Mouse (Mus musculus): ENCODE measurements around the gene Prr5l. TPM values are rescaled to one million over a fixed set of nuclear protein-coding genes. Genes with fewer than 3 reads are reported as not detected.

Gene Prr5l
- polyA plus RNA-seq (2016; fragmentation: Nextera tagmentation; extraction: Ambion mirVana): 22.7 and 25.2 TPM in 2 replicates

- Histone ChIP-seq H3K4me1 (peaks cover 23% of the 10 kb centered on the region), H3K36me3 (no peaks in the 10 kb centered on the region), H3K27me3 (ENCODE audit: low read depth, poor library complexity, severe bottlenecking) (no peaks in the 10 kb centered on the region; the same call in 1 of the 2 replicates), H3K27ac (replicated peaks) (no peak within 1 kb of the TSS), H3K9me3 (replicated peaks) (no peaks in the 10 kb centered on the region), H3K4me3 (no peak within 1 kb of the TSS)
- WGBS: 49% methylated on average over 3 of the region's 3 CpGs
- DNase-seq (ENCODE audit: low spot score): no peak
Measured at GRCm38 (mm10) chr2:101882998-101883397, at the start of gene Prr5l. TSS of gene Prr5l (minus strand) at chr2:101883027.

GRCm38 (mm10) chr2:101932169-101932936 lies 49.5 kb upstream of the Prr5l start:
- H3K9me3 ChIP-seq (replicated peaks): no peaks in the 10 kb centered on the region
- DNase-seq (ENCODE audit: low spot score): no peak
- WGBS: 85% methylated on average over 14 of the region's 14 CpGs
- no peaks in the 10 kb centered on the region for H3K27me3 ChIP-seq (ENCODE audit: low read depth, poor library complexity, severe bottlenecking)
- H3K4me3 ChIP-seq: no peak overlapping the region
- no peaks in the 10 kb centered on the region for H3K36me3 ChIP-seq
- no peaks in the 10 kb centered on the region for H3K4me1 ChIP-seq
- H3K27ac ChIP-seq (replicated peaks): no peak overlapping the region

DNA sequence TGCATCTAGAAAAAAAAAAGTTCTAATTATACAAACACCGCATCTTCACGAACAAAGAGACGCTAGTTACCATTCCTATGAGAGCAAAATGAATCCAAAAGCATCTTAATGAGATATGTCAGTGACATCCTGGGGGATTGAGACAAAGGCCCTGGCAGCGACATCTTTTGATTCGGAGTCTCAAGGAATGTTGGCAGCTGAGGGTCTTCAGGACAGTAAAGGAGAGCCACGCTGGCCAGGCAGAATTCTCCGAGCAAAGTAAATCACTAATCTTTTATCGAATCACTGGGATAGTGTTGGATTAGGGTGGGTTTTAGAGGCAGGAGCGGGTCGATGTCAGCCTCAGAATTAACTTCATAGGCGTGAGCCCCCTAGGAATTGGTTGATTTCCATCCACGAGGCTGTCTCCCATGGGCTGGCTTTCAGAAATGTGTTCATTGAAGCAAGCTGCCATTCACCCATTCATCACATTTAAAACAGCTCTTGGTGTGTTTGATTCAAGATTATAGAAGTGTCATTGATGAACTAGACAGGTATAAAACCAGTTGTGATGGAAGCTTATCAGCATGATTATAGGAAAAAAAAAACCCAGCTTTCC lies 42.9 kb upstream of the Prr5l start:
- Histone ChIP-seq H3K27me3 (ENCODE audit: low read depth, poor library complexity, severe bottlenecking) (no peaks in the 10 kb centered on the region), H3K27ac (replicated peaks) (no peak overlapping the region), H3K36me3 (no peaks in the 10 kb centered on the region), H3K4me3 (no peak overlapping the region), H3K4me1 (peaks cover 11% of the 10 kb centered on the region), H3K9me3 (replicated peaks) (no peaks in the 10 kb centered on the region)
- no peak for DNase-seq (ENCODE audit: low spot score)
- 68% methylated on average over 12 of the region's 12 CpGs for WGBS

- Histone ChIP-seq H3K36me3 (no peaks in the 10 kb centered on the region), H3K4me1 (peaks cover 15% of the 10 kb centered on the region), H3K27me3 (ENCODE audit: low read depth, poor library complexity, severe bottlenecking) (no peaks in the 10 kb centered on the region), H3K9me3 (replicated peaks) (no peaks in the 10 kb centered on the region), H3K4me3 (no peak overlapping the region), H3K27ac (replicated peaks) (no peak overlapping the region)
- 86% methylated on average over 3 of the region's 3 CpGs for WGBS
- no peak for DNase-seq (ENCODE audit: low spot score)
Measured at GRCm38 (mm10) chr2:101925183-101925582, 42.4 kb upstream of the Prr5l start.

DNA sequence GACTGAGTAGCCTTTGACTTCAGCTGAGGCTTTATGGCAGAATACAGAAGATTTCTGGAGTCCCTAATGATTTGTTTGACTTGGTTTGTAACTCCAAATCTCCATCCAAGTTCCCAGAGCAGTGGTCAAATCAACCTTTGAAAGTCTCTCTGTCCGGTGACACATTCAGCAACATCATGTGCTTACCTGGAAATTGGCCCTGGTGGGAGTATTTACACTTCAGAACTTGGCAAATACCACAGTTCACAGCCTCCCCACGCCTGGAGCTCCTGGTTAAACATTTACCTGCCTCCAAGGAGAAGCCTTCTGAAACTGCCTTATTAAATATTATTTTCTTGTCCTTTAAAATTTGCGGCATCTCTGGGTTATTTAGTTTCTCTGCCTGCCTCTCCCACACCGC lies 40.4 kb upstream of the Prr5l start:
- H3K36me3 ChIP-seq: no peaks in the 10 kb centered on the region
- no peaks in the 10 kb centered on the region for H3K9me3 ChIP-seq (replicated peaks)
- 90% methylated on average over 4 of the region's 4 CpGs for WGBS
- no peaks in the 10 kb centered on the region for H3K27me3 ChIP-seq (ENCODE audit: low read depth, poor library complexity, severe bottlenecking)
- H3K4me1 ChIP-seq: peaks cover 22% of the 10 kb centered on the region
- H3K4me3 ChIP-seq: no peak overlapping the region
- H3K27ac ChIP-seq (replicated peaks): no peak overlapping the region
- DNase-seq (ENCODE audit: low spot score): no peak

DNA sequence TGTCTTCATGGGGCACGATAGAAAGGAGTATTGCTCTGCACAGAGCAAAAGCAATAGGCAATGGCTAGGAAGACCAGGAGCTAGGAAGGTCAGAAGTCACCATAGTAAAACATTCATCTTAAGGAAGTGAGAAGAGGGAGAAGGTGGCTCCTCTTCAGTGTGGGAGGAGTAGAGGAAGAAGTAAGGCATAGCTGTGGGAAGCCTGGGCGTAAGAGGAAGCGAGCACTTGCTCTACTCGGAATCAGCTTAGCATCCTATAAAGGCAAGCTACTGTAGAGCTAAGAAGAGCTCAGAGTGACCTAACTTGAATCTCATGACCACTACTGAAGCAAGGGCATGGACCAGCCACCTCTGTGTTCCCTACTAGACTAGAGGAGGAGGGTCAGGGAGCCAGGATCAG lies 39.5 kb upstream of the Prr5l start:
- Histone ChIP-seq H3K4me3 (no peak overlapping the region), H3K4me1 (peaks cover 22% of the 10 kb centered on the region), H3K27ac (replicated peaks) (no peak overlapping the region), H3K36me3 (no peaks in the 10 kb centered on the region), H3K27me3 (ENCODE audit: low read depth, poor library complexity, severe bottlenecking) (no peaks in the 10 kb centered on the region), H3K9me3 (replicated peaks) (no peaks in the 10 kb centered on the region)
- WGBS: 87% methylated on average over 4 of the region's 4 CpGs
- DNase-seq (ENCODE audit: low spot score): no peak

DNA sequence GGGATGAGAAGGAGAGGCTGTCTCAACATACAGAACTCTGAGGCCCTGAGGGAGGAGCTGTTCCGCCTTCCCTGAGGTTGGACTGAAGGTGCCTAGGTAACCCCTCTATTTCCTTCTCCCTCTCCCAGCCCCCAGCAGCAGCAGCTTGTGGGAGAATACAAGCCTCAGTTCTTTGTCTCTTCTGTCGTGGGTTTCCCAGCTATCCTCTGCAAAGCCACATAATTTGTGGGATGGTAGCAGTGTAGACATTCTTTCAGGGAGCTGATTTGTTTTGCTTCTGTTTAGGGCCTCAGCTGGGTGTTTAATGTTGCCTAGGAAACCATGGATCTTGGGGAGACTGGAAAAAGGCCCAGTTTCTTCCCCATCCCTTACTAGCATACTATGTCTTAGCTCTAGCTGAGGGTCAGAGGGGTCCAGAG lies 37.3 kb upstream of the Prr5l start:
- no peaks in the 10 kb centered on the region for H3K36me3 ChIP-seq
- no peak for DNase-seq (ENCODE audit: low spot score)
- H3K27me3 ChIP-seq (ENCODE audit: low read depth, poor library complexity, severe bottlenecking): no peaks in the 10 kb centered on the region
- H3K4me3 ChIP-seq: no peak overlapping the region
- no peaks in the 10 kb centered on the region for H3K9me3 ChIP-seq (replicated peaks)
- peaks cover 14% of the 10 kb centered on the region for H3K4me1 ChIP-seq
- 34% methylated on average over 2 of the region's 2 CpGs for WGBS
- H3K27ac ChIP-seq (replicated peaks): peak overlapping the region; percentile 65

DNA sequence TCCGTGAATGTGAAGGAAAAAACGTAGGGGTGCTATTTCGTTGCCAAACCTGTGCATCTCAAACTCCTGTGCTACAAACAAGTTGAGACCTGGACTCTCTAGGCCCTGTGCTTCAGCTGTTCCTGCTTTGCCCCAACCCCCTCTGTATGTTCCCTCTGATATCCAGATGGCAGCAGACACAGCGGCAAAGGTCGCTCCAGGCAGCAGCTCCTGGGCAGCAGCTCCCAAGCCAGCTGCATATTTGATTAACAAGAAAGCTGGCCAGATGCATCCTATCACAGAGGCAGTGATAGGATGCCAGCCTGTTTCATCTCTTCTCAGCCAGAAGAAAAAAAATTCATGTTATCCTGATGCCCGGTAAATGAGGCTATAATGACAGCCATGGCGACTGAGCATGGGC lies 35.7 kb upstream of the Prr5l start:
- Histone ChIP-seq H3K36me3 (no peaks in the 10 kb centered on the region), H3K27me3 (ENCODE audit: low read depth, poor library complexity, severe bottlenecking) (no peaks in the 10 kb centered on the region), H3K27ac (replicated peaks) (no peak overlapping the region), H3K4me1 (peaks cover 10% of the 10 kb centered on the region), H3K4me3 (no peak overlapping the region), H3K9me3 (replicated peaks) (no peaks in the 10 kb centered on the region)
- no peak for DNase-seq (ENCODE audit: low spot score)
- 91% methylated on average over 7 of the region's 7 CpGs for WGBS

DNA sequence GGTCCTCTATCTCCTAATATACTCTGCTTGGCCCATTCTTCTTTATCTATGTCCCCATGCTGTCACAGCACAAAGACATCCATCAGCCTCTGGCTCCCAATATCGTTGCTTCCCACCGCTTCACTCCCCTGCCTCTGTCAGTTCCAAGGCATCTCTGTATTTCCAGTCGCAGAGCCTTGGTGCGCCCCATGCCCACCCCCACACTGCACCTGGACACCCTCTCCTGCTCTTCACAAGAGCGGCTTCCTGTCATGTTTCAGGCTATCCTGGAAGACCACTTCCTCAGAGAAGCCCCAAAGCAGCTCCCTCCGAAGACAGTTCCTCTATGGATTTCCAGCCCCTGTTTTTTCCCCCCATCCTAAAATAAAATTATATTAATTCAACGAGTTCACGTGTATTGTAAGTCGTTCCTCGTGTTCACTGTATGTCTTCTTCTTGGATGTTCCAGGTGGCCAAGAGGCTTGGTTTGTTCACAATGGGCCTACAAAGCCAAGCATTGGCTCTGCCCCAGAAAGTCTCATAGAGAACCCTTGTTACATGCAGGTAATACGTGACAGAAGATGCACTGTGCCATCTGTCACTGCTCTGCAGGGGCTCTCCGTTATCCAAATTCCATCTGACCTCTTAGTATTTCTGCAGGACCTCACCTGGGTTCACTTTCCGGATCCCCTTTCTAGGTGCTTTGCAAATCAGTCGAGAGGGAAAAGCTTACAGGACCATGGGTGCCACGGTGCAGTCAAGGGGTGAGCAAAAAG lies 26.7 kb upstream of the Prr5l start:
- Histone ChIP-seq H3K4me1 (peaks cover 23% of the 10 kb centered on the region), H3K36me3 (no peaks in the 10 kb centered on the region), H3K27ac (replicated peaks) (no peak overlapping the region; the same call in 1 of the 2 replicates), H3K9me3 (replicated peaks) (no peaks in the 10 kb centered on the region), H3K4me3 (no peak overlapping the region), H3K27me3 (ENCODE audit: low read depth, poor library complexity, severe bottlenecking) (no peaks in the 10 kb centered on the region)
- WGBS: 90% methylated on average over 15 of the region's 15 CpGs
- no peak for DNase-seq (ENCODE audit: low spot score)

- DNase-seq (ENCODE audit: low spot score): no peak
- no peak overlapping the region; the same call in 1 of the 2 replicates for H3K27ac ChIP-seq (replicated peaks)
- no peaks in the 10 kb centered on the region for H3K9me3 ChIP-seq (replicated peaks)
- H3K4me1 ChIP-seq: peaks cover 23% of the 10 kb centered on the region
- H3K36me3 ChIP-seq: no peaks in the 10 kb centered on the region
- H3K27me3 ChIP-seq (ENCODE audit: low read depth, poor library complexity, severe bottlenecking): no peaks in the 10 kb centered on the region
- no peak overlapping the region for H3K4me3 ChIP-seq
- 80% methylated on average over 13 of the region's 13 CpGs for WGBS
Measured at GRCm38 (mm10) chr2:101908773-101909172, 25.9 kb upstream of the Prr5l start.

DNA sequence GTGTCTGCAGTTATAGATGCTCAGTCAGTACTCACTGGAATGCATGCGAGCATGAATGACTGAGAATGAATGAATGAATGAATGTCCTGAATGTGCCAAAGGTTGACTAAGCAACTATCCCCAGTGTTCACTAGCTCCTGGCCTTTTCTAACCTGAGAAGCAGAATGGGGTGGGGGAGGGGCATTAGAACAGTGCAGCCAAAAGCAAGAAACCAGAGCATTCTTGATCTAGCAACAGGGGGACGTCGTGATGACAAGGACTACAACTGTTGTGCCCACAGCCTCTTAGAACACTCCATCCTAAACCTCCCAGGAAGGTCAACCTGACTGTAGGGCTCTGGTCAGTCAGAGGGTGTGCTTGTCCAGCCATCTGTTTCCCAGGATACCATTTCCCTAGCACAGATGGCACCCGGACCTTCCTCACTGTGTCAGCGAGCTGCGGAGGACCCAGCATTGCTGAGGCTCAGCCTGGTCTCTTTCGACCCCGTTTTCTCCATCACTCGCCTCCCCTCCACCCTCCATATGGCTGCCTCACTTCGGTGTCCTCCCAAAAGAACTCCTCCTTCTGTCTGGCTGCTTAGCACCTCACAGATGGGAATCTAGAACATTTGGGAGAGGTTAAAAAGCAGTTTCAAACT lies 24.7 kb upstream of the Prr5l start:
- Histone ChIP-seq H3K9me3 (replicated peaks) (no peaks in the 10 kb centered on the region), H3K36me3 (no peaks in the 10 kb centered on the region), H3K4me3 (no peak overlapping the region), H3K27me3 (ENCODE audit: low read depth, poor library complexity, severe bottlenecking) (no peaks in the 10 kb centered on the region), H3K4me1 (peaks cover 23% of the 10 kb centered on the region), H3K27ac (replicated peaks) (peak overlapping the region; percentile 29; the same call in 1 of the 2 replicates)
- DNase-seq (ENCODE audit: low spot score): no peak
- WGBS: 79% methylated on average over 10 of the region's 10 CpGs

DNA sequence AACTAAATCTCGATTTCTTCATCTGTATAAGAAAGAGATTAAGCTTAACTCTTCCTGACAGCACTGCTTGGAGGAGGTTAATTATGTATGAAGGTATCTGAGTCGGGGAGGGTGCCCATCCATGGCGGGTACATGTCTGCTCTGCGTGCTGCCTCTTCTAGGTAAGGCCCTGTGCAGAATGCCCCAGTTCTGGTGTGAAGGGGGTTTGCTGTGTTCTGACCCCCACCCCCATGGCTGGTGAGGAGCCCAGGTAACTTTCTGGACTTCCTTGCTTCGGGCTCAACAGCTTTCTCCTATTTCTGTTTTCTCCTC lies 23.5 kb upstream of the Prr5l start:
- Histone ChIP-seq H3K4me3 (no peak overlapping the region), H3K4me1 (peaks cover 23% of the 10 kb centered on the region), H3K36me3 (0 out of 2 replicates have a peak, but pooled peaks cover 2% of the 10 kb centered on the region), H3K9me3 (replicated peaks) (no peaks in the 10 kb centered on the region), H3K27me3 (ENCODE audit: low read depth, poor library complexity, severe bottlenecking) (no peaks in the 10 kb centered on the region), H3K27ac (replicated peaks) (peak overlapping the region; percentile 84)
- DNase-seq (ENCODE audit: low spot score): no peak
- WGBS: 65% methylated on average over 5 of the region's 5 CpGs
